Comparison of ENCODE assay signal across 15 mouse cellular contexts in genomic region chr1:68886823-68887222, GRCm38 (mm10).
A peak's percentile ranks its signal among the peaks of the same experiment; 100 is the strongest.
DNase-seq lines count a peak whose midpoint lies in the region; ATAC-seq and TF ChIP-seq lines count a peak whose summit lies in the region.
"Had no signal": no experiment of that assay in that cellular context is flagged by ENCODE, and none has a peak within 500 bp of the region (broad histone marks: within the 10 kb centered on the region; RNA-seq: fewer than 3 reads in every experiment).

No protein-coding gene starts in this region.

- no peak for ATAC-seq in midbrain, postnatal 0 days (ENCODE audit: low FRiP score)
- no peak for ATAC-seq in midbrain, embryonic 11.5 days (ENCODE audit: low FRiP score)
- ATAC-seq in erythroblast, adult 5-6 weeks (replicated peaks; ENCODE audit: low FRiP score, poor library complexity, severe bottlenecking) = no peak
- ATAC-seq: midbrain, embryonic 16.5 days had no signal

- H3K9ac ChIP-seq in midbrain, postnatal 0 days (replicated peaks; ENCODE audit: low read length, poor library complexity, severe bottlenecking) = no peak overlapping the region
- H3K9ac ChIP-seq in midbrain, embryonic 11.5 days (ENCODE audit: low read length) = no peak overlapping the region
- H3K9ac ChIP-seq: heart, embryonic 15.5 days; lung, embryonic 14.5 days had no signal

- H3K36me3 ChIP-seq in midbrain, postnatal 0 days (ENCODE audit: insufficient read depth, low read length) = no peaks in the 10 kb centered on the region
- H3K36me3 ChIP-seq in midbrain, embryonic 11.5 days (ENCODE audit: control insufficient read depth, insufficient read depth, low read length) = no peaks in the 10 kb centered on the region
- H3K36me3 ChIP-seq: heart, embryonic 15.5 days had no signal

- H3K4me1 ChIP-seq in midbrain, postnatal 0 days (ENCODE audit: insufficient read depth, low read length) = no peaks in the 10 kb centered on the region
- no peaks in the 10 kb centered on the region for H3K4me1 ChIP-seq in midbrain, embryonic 11.5 days (ENCODE audit: control insufficient read depth, insufficient read depth, low read length)
- H3K4me1 ChIP-seq: heart, embryonic 15.5 days had no signal

- whole genome bisulfite sequencing in midbrain, postnatal 0 days = 58% methylated on average over 3 of the region's 3 CpGs
- WGBS in midbrain, embryonic 11.5 days = 76% methylated on average over 3 of the region's 3 CpGs

- no peak overlapping the region for H3K4me3 ChIP-seq in midbrain, postnatal 0 days (ENCODE audit: low read depth, low read length)
- H3K4me3 ChIP-seq in midbrain, embryonic 11.5 days (ENCODE audit: low read depth, low read length) = no peak overlapping the region
- no peak overlapping the region for H3K4me3 ChIP-seq in layer of hippocampus, adult 2 months
- H3K4me3 ChIP-seq: gastrocnemius, adult 2 months; heart, embryonic 15.5 days had no signal

- H3K4me2 ChIP-seq in midbrain, postnatal 0 days (ENCODE audit: low read depth, low read length, poor library complexity, severe bottlenecking) = no peak overlapping the region
- H3K4me2 ChIP-seq in midbrain, embryonic 11.5 days = no peak overlapping the region
- H3K4me2 ChIP-seq: heart, embryonic 15.5 days; lung, embryonic 14.5 days had no signal

- TF ChIP-seq CTCF in midbrain, postnatal 0 days (IDR thresholded peaks at IDR 0.05) = no peak
- TF ChIP-seq CTCF in layer of hippocampus, adult 2 months (conservative IDR thresholded peaks at IDR 0.05) = no peak

- no peaks in the 10 kb centered on the region for H3K9me3 ChIP-seq in midbrain, postnatal 0 days (ENCODE audit: low read length)
- no peaks in the 10 kb centered on the region for H3K9me3 ChIP-seq in midbrain, embryonic 11.5 days (ENCODE audit: control insufficient read depth, low read length)
- H3K9me3 ChIP-seq: heart, embryonic 15.5 days had no signal

- peak; percentile 83 for DNase-seq in midbrain, postnatal 0 days (ENCODE audit: low spot score)
- no peak for DNase-seq in midbrain, embryonic 11.5 days (ENCODE audit: low spot score, missing footprints)
- DNase-seq in cerebellum, postnatal 36 days = peak; percentile 84 to 88
- peak; percentile 46 for DNase-seq in layer of hippocampus, adult 2 months (ENCODE audit: low spot score in 2 of 2)
- no peak for DNase-seq in spleen, postnatal 36 days (ENCODE audit: low spot score in 2 of 2)
- DNase-seq in right cerebral cortex, postnatal 36 days (ENCODE audit: low spot score in 2 of 2) = no peak
- DNase-seq: gastrocnemius, adult 2 months; kidney, adult 18-20 months; lung, embryonic 14.5 days; right cerebral cortex, adult 18-20 months had no signal

- H3K27ac ChIP-seq in midbrain, postnatal 0 days (ENCODE audit: low read depth, low read length) = no peak overlapping the region
- no peak overlapping the region for H3K27ac ChIP-seq in midbrain, embryonic 11.5 days (ENCODE audit: low read depth, low read length)
- H3K27ac ChIP-seq in layer of hippocampus, adult 2 months = no peak overlapping the region
- H3K27ac ChIP-seq: gastrocnemius, adult 2 months; heart, embryonic 15.5 days; stomach, postnatal 0 days had no signal

- no peaks in the 10 kb centered on the region for H3K27me3 ChIP-seq in midbrain, postnatal 0 days (ENCODE audit: insufficient read depth, low read length)
- no peaks in the 10 kb centered on the region for H3K27me3 ChIP-seq in midbrain, embryonic 11.5 days (ENCODE audit: control insufficient read depth, insufficient read depth, low read length)
- H3K27me3 ChIP-seq: CH12.LX; heart, embryonic 15.5 days had no signal

Comparison
In these comparisons a context has a peak if more than half of its experiments do, and no peak if none do; other contexts are left out.
1. DNase-seq: peak in midbrain, postnatal 0 days (single experiment), cerebellum, postnatal 36 days (2 of 2) and layer of hippocampus, adult 2 months (2 of 2); none in midbrain, embryonic 11.5 days (single experiment), spleen, postnatal 36 days (0 of 2) and right cerebral cortex, postnatal 36 days (0 of 2).